Mouse (Mus musculus): ENCODE results near the gene Gm10799. TPM values are rescaled to one million over a fixed set of nuclear protein-coding genes. Genes with fewer than 3 reads are reported as not detected.

Gm10799 gene
- total RNA-seq, 2 experiments from 2014 or later: not detected

- DNase-seq (ENCODE audit: low spot score): no peak
These were observed 43.7 kb downstream of the Gm10799 start for GRCm38 (mm10) chr2:104024656-104025055.

DNA sequence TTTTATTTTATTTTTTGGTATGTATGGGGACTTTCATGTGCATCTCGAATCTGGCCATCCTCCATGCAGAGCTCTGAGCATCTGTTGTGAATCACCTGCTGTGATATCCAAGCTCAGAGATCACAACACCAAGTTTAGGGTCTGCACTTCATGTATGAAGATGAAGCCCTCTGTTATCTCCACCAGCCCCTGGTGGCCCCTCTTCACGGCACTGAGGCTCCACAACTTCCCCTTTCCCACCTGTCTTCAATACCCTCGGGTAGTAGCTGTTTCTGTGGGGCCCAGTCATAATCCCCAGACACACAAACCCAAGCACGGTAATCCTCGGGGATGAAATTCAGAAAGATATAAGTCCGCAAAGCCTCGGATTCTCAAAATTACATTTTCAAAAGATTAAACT, 45.3 kb downstream of the Gm10799 start:
- DNase-seq (ENCODE audit: low spot score): no peak

Other genes starting within 250 kb of the Gm10799 start
- 1 to 10 TPM; 4.9 to 5.9 TPM for gene Lmo2, start 110.6 kb downstream of the Gm10799 start, total RNA-seq (2021)
- gene Fbxo3, start 40.8 kb downstream of the Gm10799 start, total RNA-seq (2021): 10 to 100 TPM; 44.9 to 46.3 TPM
- not detected for gene 4931422A03Rik, start 40.2 kb downstream of the Gm10799 start, total RNA-seq (2021)
- gene Gm10912, start 2.7 kb downstream of the Gm10799 start, total RNA-seq (2021): under 1 TPM; 0.14 to 0.24 TPM
- 1 to 10 TPM; 2.8 to 3.0 TPM for gene Cd59b, start 1.3 kb upstream of the Gm10799 start, total RNA-seq (2021)
- 10 to 100 TPM; 15.0 to 16.7 TPM for gene Cd59a, start 27.3 kb upstream of the Gm10799 start, total RNA-seq (2021)
- under 1 TPM; 0.48 to 0.66 TPM for gene A930018P22Rik, start 54.2 kb upstream of the Gm10799 start, total RNA-seq (2021)

Data from gastrocnemius, adult 18-20 months (tissue).